Mouse (Mus musculus) kidney, postnatal 36 days (tissue): ENCODE measurements around the gene Irf7.

ENCODE experiments used
- DNase-seq, 2 experiments: peaks; one replicate each; pipeline ENCODE4 v3.0.0; 2021 to 2022; ENCODE audit warnings: mixed read lengths in 2 of 2

Irf7 gene

GRCm38 (mm10) chr7:141219558-141220099 is 46.7 kb downstream of the Irf7 start:
- no peak for DNase-seq

- peak in 1 of 2 experiments; percentile 19 for DNase-seq
Measured at GRCm38 (mm10) chr7:141218557-141219133, 47.6 kb downstream of the Irf7 start.

DNA sequence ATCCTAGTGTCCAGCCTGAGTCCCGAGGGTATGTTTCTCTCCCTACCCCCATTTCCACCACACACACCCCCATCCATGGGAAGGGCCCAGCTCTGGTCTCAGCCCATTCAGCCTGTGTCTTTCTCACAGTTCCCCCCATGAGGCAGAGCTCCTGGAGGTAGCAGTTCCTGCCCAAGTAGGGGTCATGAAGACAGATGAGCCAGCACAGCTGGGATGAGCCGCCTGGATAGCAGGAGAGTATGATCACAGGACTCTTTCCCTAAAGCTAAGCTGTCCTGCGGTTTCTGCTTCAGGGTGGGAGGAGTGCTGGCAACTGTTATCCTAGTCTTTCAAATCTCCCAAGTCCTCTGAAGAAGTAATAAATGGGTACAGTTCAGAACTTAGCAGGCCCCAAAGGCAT is 48.1 kb downstream of the Irf7 start:
- no peak for DNase-seq

GRCm38 (mm10) chr7:141217343-141218013 is 48.8 kb downstream of the Irf7 start:
- DNase-seq: peak in 1 of 2 experiments; percentile 20

DNA sequence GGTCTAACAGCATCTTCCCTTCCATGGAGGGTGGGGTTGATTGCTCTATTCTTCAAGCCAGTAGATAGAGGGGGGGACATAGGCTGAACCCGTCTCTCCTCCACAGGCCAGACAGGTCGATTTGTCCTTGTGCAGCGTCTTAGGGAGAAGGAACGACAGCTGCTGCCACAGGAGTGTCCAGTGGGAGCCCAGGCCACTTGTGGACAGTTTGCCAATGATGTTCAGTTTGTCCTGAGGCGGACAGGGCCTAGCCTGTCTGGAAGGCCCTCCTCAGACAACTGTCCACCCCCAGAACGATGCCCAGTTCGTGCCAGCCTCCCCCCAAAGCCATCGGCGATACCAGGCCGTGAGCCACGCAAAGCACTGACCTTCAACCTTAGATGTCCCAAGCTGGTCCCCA is 49.4 kb downstream of the Irf7 start:
- DNase-seq: no peak

GRCm38 (mm10) chr7:141215880-141216733 is 50.2 kb downstream of the Irf7 start:
- peak; percentile 91 to 97 for DNase-seq

DNA sequence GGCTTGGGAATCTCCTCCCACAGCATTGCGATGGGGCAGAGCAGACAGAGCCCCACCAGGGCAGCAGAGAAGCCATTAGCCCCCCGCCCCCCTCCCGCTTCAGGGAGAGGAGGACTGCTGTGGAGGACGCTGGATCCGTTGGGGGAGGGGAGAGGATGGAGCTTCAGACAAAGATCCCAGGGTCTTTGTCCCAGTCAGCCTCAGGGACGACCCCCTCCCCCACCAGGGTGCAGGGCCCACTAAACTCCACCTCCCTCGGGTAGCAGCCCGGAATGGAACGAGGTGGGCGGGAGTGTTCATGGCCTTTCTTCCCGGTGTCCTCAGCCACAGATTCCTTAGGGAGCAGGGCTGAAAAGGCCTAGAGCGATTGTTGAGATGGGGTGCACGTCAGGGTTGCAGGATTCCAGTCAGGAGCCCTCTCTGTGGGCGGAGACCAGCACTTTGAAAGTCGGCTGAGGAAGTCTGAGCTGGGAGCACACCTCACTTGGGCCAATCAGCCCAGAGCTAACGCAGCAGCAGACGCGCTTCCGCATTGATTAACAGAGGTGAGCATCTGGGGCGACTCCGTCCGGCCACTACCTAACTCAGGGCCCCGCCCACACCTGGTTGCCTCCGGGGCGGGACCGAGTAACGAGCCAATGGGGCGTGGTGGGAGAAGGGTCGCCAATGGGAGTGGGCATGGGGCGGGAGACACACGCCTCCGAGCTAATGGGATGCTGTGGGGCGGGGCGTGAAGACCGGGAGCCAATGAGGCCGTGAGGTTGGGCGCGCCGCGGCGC is 51.0 kb downstream of the Irf7 start, which contains the start of gene Rassf7:
TSS of gene Rassf7 (plus strand) at position 760 of the 779 bp plus-strand sequence.
- peak; percentile 98 for DNase-seq

GRCm38 (mm10) chr7:141214310-141214709 is 52.0 kb downstream of the Irf7 start:
- DNase-seq: no peak

- no peak for DNase-seq
Measured at GRCm38 (mm10) chr7:141213605-141214235, 52.6 kb downstream of the Irf7 start, which contains the start of gene Lmntd2. Gene Lmntd2, minus strand, starts transcription at chr7:141214080.

DNA sequence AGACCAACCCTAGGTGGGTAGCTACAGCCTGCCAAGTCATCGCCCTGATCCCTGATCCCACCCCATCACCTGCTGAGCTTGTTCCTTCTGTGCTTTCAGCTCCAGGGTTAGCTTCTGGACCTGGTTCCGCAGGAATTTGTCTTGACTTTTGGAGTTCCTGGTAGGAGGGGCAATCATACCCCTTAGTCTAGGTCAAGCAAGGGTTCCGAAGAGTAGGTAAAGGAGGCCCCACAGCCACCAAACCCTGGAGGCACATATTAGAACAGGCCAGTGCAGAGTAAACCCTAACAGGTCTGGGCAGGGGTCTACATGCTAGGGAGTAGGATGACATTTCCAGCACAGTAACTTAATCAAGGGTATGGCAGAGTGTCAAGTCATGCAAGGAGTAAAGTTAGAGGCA is 53.1 kb downstream of the Irf7 start:
- no peak for DNase-seq
